Mouse (Mus musculus) adrenal gland (tissue): ENCODE results near the gene Mfn2.

Experiments used
- intact Hi-C: fragments of 180-260 bp; cut with DNase I; formaldehyde crosslinking; loops from one replicate; pipeline ENCODE4 v1.15.1; 2025
- long read RNA-seq, 2 experiments: library from polyadenylated mRNA; unstranded; transcript quantifications; one replicate each; pipeline ENCODE4 v2.0.0; 2020; ENCODE audit warnings: borderline replicate concordance in 1 of 2; ENCODE audit not compliant: insufficient replicate concordance in 1 of 2

Gene Mfn2
- long read RNA-seq, experiment 1, full-length matches to known transcripts = 24 of 52 reads
- long read RNA-seq, experiment 1, partial matches to known transcripts = 14 of 52 reads
- long read RNA-seq, experiment 1, other reads (novel, unspliced or antisense) = 14 of 52 reads
- long read RNA-seq, experiment 2, full-length matches to known transcripts = 19 of 53 reads
- long read RNA-seq, experiment 2, partial matches to known transcripts = 8 of 53 reads
- long read RNA-seq, experiment 2, other reads (novel, unspliced or antisense) = 26 of 53 reads

- intact Hi-C loops = no loop called here
Observed at GRCm38 (mm10) chr4:147904313-147905089, at the start of gene Mfn2. TSS of gene Mfn2 (minus strand) at chr4:147904704.

DNA sequence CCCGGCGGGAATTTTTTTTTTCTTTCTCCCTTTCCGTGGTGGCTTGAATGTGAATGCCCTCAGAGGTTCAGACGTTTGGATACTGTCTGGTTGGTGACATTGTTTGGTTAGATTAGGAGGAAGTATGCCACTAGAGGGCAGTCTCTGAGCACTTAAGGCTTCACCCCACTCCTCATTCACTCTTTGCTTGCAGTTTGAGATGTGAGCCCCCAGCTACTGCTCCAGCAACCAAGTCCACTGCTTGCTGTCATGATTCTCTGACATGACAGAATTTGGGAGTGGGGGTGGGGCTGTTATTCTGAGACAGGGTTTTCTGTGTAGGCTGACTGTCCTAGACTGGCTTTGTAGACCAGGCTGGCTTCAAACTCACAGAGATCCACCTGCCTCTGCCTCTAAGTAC lies 49.1 kb upstream of the Mfn2 start:
- intact Hi-C loops = no loop called here

GRCm38 (mm10) chr4:147947511-147947910 lies 43.0 kb upstream of the Mfn2 start:
- intact Hi-C loops = no loop called here

- intact Hi-C loops = no loop called here
Observed at GRCm38 (mm10) chr4:147943005-147943404, 38.5 kb upstream of the Mfn2 start.

DNA sequence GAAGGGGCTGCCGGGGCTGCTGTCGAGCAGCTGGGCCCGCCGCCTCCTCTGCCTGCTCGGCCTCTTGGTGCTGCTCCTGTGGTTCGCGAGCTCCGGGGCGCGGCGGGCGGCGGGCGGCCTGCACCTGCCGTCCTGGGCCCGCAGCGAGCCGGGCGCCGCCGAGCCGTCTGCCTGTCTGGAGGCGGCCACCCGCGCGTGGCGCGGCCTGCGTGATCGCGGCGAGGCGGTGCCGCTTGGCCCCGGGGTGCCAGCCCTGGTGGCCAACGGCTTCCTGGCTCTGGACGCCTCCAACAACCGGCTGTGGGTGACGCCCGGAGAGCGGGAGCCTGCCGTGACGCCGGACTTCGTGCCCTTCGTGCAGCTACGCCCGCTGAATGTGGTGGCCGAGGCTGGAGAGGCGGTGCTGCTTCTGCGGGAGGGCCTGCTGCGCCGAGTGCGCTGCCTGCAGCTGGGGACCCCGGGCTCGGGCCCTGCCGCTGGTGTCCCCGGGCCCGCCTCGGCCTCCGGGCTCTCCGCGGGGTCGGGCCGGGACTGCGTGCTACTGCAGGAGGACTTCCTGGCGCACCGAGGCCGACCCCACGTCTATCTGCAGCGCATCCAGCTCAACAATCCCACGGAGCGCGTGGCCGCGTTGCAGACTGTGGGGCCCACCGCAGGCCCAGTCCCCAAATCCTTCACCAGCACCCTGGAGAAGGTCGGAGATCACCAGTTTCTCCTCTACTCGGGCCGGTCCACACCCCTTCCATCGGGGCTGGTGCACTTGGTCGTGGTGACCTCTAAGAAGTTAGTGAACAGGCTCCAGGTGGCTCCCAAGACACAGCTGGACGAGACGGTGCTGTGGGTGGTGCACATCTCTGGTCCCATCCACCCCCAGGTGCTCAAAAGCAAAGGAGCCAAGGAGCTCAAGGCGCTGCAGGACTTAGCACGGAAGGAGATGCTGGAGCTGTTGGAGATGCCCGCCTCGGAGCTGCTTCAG lies 36.8 kb upstream of the Mfn2 start:
- intact Hi-C loops = no loop called here

GRCm38 (mm10) chr4:147940576-147941044 lies 36.1 kb upstream of the Mfn2 start, which contains the start of gene 2510039O18Rik:
TSS of gene 2510039O18Rik (plus strand) at chr4:147940895.
- intact Hi-C loops = no loop called here

GRCm38 (mm10) chr4:147940111-147940510 lies 35.6 kb upstream of the Mfn2 start:
- intact Hi-C loops = no loop called here

- intact Hi-C loops = no loop called here
Observed at GRCm38 (mm10) chr4:147938148-147939096, 33.9 kb upstream of the Mfn2 start.

DNA sequence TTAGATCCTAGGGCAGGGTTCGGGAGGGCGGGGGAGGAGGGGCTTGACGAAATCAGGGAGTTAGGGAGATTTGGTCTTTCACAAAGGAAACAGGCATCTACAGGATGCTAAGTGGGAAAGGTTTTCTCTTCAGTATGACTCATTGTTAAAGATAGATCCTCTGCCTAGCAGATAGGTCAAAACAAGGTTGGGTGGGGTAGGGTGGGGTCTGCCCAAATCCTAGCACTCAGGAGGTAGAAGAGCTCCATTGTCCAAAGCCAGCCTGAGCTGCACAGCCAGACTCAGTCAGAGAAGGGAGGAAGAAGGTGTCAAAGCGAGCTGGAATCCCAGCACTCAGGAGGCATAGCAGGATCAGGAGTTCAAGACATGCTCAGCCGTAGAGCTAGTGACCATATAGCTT lies 33.0 kb upstream of the Mfn2 start:
- intact Hi-C loops = no loop called here

DNA sequence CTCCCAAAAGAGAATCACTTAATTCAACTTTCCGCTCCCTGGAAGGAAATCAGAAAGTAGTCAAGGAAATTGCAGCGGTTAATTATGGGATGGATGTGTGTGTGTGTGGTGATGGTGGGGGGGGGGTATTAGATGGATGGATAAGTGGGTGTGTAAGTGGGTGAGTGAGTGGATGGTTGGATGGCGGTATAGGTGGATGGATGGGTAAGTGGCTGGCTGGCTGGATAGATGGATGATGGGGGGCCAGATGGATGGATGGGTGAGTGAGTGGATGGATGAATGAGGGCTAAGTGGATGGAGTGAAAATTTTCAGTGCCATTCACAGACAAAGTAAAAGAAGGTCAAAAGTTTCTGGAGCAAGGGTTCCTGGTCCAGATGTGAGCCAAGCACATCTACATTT lies 32.5 kb upstream of the Mfn2 start:
- intact Hi-C loops = no loop called here

DNA sequence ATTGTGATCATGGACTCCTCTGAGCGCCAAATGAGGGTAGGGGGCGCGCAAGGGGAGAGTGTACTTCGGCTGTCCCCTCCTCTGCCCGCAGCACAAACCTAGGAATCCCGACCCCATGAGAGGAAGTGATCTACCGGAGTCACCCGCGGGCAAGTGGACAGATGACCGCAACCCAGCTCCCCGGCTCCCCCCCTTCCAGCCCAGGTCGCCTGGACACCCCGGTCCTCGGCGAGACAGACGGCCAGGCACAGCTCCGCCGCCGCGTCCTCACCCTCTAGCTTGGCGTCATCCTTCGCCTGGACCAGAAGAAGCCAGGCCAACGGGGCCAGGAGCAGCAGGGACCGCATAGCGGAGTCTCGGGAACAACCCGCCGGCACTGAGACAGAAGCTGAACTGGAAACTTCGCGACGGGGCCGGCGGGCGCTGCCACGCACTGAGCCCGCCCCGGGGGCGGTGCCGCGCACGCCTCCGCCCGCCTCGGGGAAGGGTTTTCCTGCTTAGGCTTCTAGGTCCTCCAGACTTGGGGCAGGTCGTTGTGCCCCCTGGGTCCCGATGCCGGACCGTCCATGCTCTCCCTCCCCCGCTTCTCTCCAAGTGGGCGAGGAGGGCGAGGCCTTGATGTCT lies 31.9 kb upstream of the Mfn2 start, which contains the start of gene Plod1:
Gene Plod1 (minus strand): TSS at position 437 of the 624 bp plus-strand sequence.
- intact Hi-C loops = no loop called here

- intact Hi-C loops = no loop called here
Observed at GRCm38 (mm10) chr4:147935904-147936303, 31.4 kb upstream of the Mfn2 start.

DNA sequence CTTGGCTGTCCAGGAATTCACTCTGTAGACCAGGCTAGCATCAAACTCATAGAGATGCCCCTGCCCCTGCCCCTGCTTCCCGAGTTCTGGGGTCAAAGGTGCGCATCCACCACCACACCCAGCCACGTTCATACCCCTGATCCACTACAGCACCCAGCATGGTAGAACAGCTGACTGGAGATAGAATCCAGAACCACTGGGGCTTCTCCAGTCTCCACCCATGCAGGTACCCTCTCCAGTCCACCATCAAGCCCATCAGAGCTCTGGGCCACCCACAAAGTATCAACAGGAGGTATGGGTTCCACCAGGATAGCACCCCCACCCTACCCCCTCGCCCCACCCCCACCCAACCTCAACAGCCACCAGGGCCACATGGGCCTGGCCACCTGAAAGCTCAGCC lies 30.1 kb upstream of the Mfn2 start:
- intact Hi-C loops = no loop called here

DNA sequence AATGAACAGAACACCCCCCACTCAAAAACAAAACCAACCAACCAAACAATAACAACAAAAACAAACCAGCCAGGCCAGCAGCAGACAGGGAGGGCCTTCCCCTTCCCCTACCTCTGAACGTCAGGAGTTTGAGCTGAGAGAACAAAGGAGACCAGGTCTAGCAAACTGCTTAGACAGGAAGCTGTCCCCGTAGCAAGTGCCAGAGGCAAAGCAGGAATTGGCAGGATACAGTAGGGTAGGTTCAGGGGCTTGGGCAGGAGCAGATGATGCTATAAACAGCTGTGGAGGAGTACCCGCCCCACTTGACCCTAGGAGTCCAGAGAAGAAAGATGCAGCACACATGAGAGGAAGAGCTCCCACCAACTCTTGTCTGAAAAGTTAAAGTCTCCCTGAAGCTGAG lies 29.6 kb upstream of the Mfn2 start:
- intact Hi-C loops = no loop called here

DNA sequence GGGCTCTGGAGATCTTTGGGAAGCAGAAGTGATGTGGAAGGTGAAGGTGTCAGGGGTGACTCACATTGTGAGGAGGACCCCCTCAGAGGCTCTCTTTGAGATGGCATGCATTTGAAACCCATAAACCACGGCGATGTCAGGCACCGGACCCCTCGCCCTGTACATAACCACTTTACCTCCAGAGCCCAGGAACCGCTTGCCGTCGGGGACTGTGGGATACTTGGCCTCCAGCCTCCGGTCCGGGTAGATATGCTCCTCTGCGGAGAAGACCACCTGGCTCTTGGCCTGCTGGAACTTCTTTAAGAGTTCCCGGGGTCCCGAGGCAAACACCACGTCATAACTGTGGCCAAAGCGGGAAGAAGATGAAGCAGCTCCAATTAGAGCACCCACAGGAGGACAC lies 26.4 kb upstream of the Mfn2 start:
- intact Hi-C loops = no loop called here

GRCm38 (mm10) chr4:147928540-147928939 lies 24.0 kb upstream of the Mfn2 start:
- intact Hi-C loops = no loop called here

DNA sequence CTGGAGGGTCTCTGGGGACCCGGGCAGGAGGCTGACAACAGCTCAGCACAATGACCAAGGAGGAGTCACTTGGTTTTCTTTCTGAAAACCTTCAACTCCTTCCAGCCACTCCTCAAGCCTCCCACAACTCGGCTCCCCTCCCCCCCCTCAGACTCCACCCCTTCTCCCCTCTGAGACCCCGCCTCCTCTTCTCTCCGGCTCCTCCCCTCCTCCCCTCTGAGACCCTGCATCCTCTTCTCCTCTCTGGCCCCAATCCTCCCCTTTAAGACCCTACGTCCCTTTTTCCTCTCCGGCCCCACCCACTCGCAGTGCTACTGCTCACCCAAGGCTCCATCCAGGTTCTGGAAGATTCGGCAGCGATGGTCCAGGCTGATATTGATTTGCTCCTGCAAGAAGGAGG lies 23.6 kb upstream of the Mfn2 start:
- intact Hi-C loops = no loop called here

- intact Hi-C loops = no loop called here
Observed at GRCm38 (mm10) chr4:147927705-147928104, 23.2 kb upstream of the Mfn2 start.

DNA sequence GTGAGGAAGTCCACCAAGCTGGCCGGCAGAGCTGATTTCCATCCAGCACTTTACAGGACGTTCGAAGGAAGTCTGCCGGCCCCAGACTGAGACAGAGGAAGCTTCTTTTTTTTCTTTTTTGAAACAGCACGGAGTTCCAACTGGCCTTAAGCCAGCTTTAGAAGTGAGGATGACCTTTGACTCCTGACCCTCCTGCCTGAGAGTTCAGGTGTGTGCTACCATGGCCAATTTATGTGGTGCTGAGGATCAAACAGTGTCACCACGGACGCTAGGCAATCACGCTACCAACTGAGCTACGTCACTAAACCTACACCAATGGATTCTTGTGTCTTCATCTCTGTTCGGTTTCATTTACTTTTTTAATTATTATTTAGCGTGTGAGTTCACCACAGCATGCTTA lies 17.8 kb upstream of the Mfn2 start:
- intact Hi-C loops = no loop called here

DNA sequence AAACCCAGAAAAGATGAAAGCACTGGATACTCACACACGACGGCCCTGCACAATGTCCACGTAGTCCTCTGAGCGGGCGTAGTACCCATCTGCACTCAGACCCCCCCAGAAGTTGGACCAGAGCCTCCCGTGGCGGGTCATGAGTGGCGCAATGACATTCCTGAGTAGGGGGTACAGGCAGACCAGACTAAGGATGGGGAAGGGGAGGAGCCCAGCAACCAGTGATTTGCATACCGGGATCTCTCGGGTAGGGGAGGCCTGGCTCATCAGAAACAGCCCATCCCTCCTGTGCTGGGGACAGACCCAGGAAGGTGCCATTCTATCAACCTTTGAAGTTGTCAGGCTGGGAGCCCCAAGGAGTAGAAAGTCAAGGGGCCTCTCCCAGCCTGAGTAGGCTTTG lies 16.5 kb upstream of the Mfn2 start:
- intact Hi-C loops = no loop called here
